Mouse (Mus musculus): Measurements from ENCODE around the gene Npc2.

Gene Npc2

DNA sequence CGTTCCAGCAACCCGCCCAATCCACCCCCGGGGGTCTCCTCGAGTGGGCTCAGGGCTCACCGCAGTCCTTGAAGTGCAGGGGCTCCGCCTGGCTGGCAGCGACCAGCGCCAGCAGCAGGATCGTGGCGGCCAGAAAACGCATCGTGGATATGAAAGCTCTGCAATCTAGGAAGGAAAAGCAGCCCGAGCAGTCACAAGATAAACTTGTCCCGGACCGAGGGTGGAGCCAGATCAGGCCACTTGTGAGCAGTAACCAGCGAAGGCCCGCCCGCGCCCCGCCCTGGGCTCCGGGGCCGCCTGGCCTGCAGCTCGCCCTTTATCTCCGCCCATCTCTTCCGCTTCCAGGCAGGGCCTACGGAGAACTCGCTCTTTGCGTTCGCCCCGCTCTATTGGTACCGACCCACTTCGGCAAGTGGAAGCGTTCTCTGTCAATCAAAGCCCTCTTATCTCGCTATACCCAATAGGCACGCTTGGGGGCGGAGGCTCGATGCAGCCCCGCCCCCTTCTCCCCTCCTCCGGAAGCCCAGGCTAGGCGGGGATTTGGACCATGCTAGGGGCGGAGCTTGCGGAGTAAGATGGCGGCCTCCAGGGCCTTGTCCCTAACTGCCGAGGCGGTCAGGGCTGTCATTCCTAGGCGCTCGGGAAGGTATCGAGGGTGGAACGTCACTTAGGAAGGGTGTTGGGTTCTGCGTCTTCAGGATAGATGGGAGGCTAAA, at the start of gene Npc2, which contains the start of gene Isca2:
Gene Npc2, minus strand, starts transcription at position 427 of the 716 bp plus-strand sequence.
Gene Isca2, plus strand, starts transcription at position 526 of the 716 bp plus-strand sequence.
- DNase-seq (ENCODE audit: low spot score) = peak; percentile 97

DNA sequence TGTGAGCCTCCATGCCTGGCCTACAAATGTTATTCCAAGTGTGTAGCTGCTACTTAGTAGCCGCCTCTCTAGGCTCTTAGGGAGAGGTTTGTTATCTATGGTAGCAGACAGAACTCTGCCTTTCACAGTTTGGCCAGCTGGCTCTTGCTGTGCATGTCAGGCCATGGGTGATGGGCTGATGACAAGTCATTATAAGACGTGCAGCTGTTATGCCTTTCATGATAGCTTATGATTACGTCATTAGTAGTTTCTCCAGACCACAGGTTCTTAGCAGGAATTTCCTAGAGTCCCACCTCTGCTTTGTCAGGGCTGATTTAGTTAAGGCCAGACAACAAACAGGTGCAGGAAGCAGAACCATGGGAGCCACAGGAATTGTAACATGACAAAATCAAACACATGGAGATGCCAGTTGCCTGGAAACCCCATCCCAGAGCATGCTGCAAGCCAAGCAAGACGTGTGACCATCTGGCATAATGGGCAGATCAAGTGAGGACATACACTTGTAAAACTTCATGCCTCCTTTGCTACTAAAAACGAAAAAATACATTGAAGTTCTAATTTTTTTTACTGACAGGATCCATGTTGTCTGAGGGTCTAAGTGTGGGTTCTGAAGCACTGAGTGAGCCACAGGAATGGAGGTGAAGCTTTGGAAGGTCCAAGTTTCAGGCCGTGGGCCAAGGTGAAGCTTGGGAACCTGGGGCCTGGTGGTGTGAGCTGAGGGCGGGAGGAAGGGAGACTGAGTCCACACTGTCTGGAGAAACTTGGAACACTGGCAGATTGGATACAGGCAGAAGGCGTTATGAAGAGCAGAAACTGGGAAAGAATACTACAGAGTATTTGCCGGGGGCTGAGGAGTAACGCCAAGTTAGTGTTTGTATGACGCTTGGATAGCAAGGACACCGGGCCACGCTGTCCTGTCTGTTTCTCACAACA, 46.5 kb upstream of the Npc2 start:
- DNase-seq (ENCODE audit: low spot score) = peak; percentile 58

- DNase-seq (ENCODE audit: low spot score) = no peak
These were observed 45.5 kb upstream of the Npc2 start for GRCm38 (mm10) chr12:84818496-84818895.

- DNase-seq (ENCODE audit: low spot score) = no peak
These were observed 41.8 kb upstream of the Npc2 start for GRCm38 (mm10) chr12:84814663-84815325.

DNA sequence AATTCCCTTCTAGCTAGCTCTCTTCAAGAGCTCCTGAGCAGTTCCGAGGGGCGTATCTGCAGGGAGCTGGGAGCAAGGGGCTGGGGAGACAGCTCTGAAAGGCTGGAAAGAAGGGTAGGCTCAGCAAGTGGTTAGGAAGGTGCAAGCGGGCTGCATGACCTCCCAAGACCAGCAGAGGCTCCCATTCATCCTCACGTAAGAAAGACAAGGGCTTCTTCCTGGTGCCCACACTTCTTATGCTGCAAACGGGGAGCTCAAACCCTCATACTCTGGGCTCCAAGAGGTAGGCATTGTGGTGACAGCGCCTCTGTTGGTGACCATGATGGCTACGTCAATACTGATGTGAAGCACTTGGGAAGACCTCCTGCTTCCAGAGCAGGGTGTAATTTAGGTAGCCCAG, 40.8 kb upstream of the Npc2 start:
- DNase-seq (ENCODE audit: low spot score) = no peak

GRCm38 (mm10) chr12:84812004-84812403, 39.1 kb upstream of the Npc2 start:
- DNase-seq (ENCODE audit: low spot score) = no peak

DNA sequence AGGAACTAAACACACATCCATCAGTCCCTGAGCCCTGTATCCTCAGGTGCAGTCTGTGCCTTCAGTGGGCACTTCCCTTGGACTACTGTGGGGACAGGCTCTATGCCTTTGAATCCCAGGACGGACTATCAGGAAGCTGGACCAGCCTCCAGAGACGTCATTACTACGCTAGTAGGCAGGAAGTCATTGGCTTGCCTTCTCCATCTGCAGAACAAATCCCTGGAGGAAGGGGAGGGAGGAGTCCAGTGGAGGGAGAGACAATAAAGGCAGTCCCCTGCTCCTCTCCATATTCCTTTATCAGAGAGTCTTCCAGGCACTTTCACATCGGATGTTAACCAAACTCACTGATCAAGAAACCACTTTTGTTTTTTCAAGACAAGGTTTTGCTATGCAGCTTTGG, 38.6 kb upstream of the Npc2 start:
- no peak for DNase-seq (ENCODE audit: low spot score)

DNA sequence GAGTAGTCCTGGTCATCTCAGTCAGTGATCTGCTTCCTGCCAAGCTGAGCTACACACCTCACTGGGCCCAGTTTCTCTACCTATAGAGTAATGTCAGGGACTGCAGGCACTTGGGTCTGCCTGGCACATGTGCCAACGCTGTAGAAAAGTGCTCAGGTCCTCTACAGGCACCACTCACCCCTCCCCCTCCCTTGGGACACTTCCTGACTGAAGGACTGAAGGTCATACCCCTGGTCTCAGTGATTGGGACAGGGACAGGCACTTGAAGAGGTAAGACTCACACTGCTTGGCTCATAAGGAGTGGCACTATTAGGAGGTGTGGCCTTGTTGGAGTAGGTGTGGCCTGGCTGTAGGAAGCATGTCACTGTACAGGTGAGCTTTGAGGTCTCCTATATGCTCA, 37.9 kb upstream of the Npc2 start:
- DNase-seq (ENCODE audit: low spot score) = no peak

DNA sequence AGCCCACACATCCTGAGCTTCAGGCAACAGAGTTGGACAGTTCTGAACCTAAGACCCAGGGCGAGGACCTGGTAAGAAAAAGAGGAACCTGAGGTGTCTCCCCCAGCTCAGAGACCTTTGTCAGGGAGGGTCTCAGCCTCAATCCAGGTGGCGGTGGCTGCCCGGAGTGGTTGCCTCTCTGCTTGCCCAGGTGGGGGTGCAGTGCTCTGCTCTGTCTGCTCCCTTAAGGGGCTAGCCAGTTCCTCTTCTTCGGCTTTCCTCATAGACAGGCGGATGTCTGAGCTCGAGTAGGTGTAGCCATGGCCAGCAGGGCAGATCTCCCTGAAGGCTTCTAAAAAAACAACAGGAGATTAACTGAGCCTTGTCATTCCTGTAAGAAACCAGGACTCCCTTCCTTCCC, 36.1 kb upstream of the Npc2 start:
- DNase-seq (ENCODE audit: low spot score) = no peak

GRCm38 (mm10) chr12:84807351-84807750, 34.4 kb upstream of the Npc2 start:
- no peak for DNase-seq (ENCODE audit: low spot score)

- DNase-seq (ENCODE audit: low spot score) = no peak
These were observed 33.8 kb upstream of the Npc2 start for GRCm38 (mm10) chr12:84806726-84807125.

DNA sequence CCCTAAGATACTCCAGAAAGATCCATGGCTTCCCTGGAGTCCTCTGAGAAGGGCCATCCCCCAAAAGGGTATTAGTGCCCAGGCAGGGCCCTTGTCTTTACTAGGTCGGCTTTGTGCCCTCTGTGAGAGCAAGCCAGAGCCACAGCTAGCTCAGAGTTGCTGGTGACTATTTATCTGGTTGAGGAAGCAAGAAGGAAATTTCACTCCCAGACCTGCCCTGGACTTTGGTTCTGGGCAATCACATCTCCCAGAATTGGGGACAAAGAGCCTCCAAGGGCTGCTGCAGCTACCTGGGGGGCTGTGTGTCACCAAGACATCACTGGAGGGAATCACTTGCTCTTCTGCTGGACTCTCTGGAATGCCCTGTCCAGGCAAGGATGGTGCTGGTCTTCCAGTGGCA, 33.1 kb upstream of the Npc2 start:
- DNase-seq (ENCODE audit: low spot score) = no peak

DNA sequence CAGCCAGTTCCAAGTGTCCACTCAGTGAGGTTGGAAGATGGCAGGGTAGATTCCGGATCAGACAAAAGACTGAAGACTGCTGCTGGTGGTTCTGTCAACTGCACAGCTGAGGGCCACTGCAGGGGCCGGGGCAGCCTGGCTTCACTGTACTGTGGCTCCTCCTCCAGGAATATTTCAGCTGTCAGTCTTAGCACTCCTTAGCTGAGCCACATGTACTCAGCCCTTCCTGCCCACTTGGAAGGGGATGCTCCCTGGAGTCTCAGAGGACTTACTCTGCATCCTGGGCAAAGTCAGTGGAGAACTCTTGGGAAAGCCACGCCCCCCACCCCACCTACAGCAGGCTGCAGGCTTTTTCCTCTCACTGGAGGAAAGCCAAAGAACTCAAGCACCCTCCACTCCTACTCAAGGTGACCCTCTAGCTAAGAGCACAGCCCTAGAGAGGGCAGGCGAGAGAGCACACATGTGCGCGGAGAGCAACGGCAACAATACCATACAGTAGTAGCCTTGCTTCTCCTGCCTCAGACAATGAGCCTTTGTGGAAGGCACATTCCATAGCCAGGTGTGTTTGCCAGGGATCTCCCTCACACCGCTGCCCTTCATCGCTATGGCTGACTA, 32.4 kb upstream of the Npc2 start:
- no peak for DNase-seq (ENCODE audit: low spot score)

- no peak for DNase-seq (ENCODE audit: low spot score)
These were observed 29.7 kb upstream of the Npc2 start for GRCm38 (mm10) chr12:84802625-84803024.

DNA sequence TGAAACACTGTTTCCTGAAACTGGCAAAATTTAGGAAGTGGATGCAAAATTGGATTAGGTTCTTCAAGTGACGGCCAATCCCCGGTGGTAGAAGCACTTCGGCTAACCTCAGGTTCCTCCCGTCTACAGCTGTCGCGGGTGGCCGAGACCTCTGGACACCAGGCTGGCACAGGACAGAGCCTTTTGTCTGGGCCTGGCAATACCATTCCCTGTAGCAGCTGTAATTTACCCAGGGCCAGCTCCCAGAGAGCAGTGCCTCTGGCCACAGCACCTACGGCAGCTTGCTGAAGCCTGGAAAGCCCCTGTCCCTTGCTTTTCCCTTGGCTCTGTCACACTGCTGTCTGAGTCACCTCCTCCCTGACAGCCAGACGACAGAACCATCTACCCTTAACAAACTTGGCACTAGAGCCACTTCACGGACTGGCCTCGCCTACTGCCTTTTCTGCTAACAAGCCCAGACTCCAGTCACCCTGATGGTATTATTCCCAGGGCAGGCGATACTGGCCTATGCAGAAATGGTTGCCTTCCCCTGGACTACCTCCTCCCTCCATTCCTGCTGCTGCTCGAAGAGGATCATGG, 28.7 kb upstream of the Npc2 start:
- DNase-seq (ENCODE audit: low spot score) = no peak

GRCm38 (mm10) chr12:84800419-84800818, 27.5 kb upstream of the Npc2 start:
- no peak for DNase-seq (ENCODE audit: low spot score)

DNA sequence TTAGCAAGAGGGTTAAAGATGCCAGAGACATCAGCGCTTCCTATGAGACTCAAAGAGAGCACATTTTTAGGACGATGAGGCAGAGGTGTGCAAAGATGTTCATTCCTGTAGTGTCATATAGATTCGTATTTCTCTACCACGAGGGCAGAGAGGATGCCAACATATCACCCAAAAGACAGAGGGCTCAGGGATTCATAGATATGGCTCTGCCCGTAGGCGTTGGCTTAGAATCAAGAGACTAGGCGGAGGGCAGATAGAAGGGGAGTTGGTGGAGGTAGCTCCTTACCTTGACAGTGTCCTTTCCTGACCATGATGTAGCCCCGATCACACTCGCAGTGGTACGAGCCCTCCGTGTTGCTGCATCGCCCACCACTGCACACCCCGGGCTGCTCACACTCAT, 26.1 kb upstream of the Npc2 start:
- no peak for DNase-seq (ENCODE audit: low spot score)

DNA sequence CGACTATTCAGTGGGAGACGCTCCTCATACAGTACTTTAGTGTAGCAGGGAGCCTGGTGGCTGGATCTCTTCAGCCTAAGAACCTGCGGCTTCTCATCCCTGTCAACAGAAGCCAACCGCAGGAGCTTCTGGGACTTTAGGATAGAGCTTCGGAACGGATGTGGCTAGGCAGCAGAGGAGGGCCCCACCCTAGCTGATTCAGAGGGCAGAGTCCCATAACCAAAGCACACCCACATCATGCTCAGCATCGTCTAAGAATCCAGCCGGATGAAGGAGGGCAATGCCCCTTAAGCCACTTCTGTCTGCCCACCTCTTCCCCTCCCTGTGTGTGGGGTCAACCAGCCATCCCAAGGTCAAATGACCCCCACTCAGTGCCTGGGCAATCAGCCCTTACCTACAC, 21.7 kb upstream of the Npc2 start:
- no peak for DNase-seq (ENCODE audit: low spot score)

GRCm38 (mm10) chr12:84792629-84793028, 19.7 kb upstream of the Npc2 start:
- no peak for DNase-seq (ENCODE audit: low spot score)

GRCm38 (mm10) chr12:84790853-84791252, 17.9 kb upstream of the Npc2 start:
- DNase-seq (ENCODE audit: low spot score) = no peak

- no peak for DNase-seq (ENCODE audit: low spot score)
These were observed 13.1 kb upstream of the Npc2 start for GRCm38 (mm10) chr12:84786091-84786490.
